Mouse (Mus musculus) left cerebral cortex, postnatal 4 days (tissue): ENCODE measurements at regions not wholly inside any gene's neighbourhood (a gene's known extent, or its start where the extent isn't known, plus 50 kb on each side); places are given as distances from the start of the nearest gene placed in this dataset.
"Not testable (repeated sequence)": the region's sequence is repeated elsewhere in the genome, so short reads cannot be mapped to it uniquely, and the experiment has no call there.

ENCODE experiments used
- DNase-seq: peaks from one replicate; pipeline ENCODE4 v3.0.0-alpha.2; 2022
- intact Hi-C: fragments of 180-260 bp; cut with DNase I; formaldehyde crosslinking; loops from one replicate; pipeline ENCODE4 v1.15.1; 2025

DNA sequence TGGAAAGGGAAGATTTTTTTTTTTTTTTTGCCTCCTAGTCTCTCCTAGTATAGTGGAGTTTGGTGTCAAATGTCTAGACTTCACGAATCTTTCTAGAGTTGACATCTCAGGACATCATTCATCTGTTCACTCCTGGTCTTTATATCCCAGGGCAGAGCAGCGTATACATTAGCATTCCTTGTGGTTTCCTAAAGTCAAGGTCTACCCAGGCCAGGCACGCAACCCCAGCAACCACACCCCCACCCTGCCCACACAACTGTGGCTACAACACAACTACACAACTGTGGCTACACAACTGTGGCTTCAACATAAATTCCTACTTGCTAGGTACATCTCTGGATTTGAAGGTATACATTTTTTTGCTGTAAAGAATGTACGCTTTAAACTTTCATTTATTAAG, 122.2 kb downstream of the Ppp1r3a start:
- no peak for DNase-seq
- intact Hi-C loops = no loop called here

GRCm38 (mm10) chr6:14631719-14632445, 123.2 kb downstream of the Ppp1r3a start:
- DNase-seq = no peak

DNA sequence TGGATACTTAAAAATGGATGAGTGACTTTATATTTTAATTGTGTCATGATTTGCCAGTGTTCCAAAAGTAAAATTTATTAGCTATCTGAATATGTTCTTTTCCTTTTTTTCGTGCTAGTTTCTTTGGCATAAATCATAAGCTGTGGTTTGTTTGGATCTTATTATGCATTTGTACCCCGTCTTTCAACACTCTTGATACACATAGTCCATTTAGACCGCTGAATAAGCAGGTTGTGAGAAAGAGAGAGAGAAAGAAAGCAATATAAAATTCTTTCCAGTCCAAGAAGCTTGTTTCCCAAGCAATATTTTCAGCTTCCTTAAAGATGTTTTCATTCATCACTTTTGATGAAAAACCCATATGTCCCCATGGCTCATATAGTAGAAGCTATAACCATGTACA, 138.4 kb downstream of the Ppp1r3a start:
- intact Hi-C loops = no loop called here
- no peak for DNase-seq

More at GRCm38 (mm10) chr6:14631719-14632445, 123.2 kb downstream of the Ppp1r3a start:
- intact Hi-C loops = no loop called here

- intact Hi-C loops = no loop called here
- no peak for DNase-seq
These were observed 147.0 kb downstream of the Ppp1r3a start for GRCm38 (mm10) chr6:14608076-14608475.

DNA sequence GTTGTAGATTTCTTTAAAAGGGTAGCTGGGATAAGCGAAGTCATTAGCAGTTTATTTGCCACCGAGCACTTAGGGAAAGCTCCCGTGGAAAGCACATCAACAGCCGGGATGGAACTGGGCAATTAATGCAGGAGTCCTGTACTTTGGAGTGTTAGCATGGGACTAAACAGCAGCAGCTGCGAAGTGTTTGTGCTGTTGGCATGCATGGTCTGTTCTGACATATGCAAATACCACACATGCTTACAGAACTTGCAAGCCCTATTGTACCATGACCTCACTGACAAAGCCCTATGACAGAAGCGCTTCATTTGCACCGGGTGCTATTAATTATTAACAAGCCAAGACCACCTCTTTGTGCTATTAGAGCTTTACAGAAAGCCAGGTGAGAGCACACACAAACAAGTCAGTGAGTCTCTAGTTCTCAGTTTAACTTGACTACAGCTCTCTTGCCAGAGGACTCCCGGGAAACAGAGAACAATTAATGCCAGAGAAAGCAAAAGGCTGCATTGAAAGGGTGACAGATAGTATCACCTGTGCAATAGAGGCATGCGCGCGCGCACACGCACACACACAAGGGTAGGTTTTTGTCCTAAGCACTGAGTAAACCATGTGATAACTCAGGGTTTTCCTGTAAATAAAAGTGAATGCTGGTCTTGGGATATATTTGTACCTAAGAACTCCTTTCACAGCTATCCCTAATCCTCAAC, 154.4 kb downstream of the Ppp1r3a start:
- intact Hi-C loops = no loop called here
- DNase-seq = no peak

GRCm38 (mm10) chr6:14596880-14597466, 158.1 kb downstream of the Ppp1r3a start:
- no peak for DNase-seq
- intact Hi-C loops = no loop called here

- intact Hi-C loops = no loop called here
- DNase-seq = no peak
These were observed 169.2 kb downstream of the Ppp1r3a start for GRCm38 (mm10) chr6:14585827-14586226.

DNA sequence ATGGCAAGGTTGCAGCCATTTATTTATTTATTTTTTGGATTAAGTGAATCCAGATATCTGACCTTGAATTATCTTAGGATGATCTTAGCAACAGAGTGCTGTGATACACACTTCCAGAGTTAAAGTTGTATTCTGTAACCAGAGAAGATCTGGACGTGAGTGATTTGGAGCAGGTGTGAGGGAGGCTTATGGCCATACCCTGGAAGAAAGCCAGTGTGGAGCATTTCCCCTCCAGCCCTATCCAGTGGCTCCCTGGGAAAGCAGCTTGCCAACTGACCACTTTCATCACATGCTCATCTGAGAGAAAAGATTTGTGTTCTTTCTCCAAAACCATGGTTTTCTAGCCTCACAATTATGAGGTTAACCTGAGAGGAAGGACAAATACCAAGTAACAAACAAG, 171.2 kb downstream of the Ppp1r3a start:
- intact Hi-C loops = no loop called here
- DNase-seq = peak; percentile 17

DNA sequence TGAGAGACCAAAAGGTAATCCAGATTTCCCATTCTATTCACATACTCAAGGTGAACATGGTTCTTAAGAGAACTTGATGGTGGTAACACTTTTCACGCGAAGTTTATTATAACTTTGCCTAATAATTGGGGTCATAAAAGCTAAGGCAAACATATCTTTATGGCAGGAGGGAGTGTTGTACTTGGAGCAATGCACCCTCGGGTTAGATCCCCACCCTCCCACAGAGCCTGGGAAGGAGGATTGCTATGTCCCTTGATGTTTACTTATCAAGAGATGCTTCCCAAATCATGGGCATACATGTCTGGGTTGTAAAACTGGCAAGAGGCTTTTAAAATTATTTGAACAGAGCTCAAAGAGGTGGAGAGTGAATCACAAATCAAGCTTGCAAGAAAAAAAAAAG, 180.5 kb downstream of the Ppp1r3a start:
- no peak for DNase-seq
- intact Hi-C loops = no loop called here

GRCm38 (mm10) chr6:14573001-14573400, 182.1 kb downstream of the Ppp1r3a start:
- DNase-seq = no peak
- intact Hi-C loops = no loop called here

- no peak for DNase-seq
- intact Hi-C loops = no loop called here
These were observed 214.7 kb downstream of the Ppp1r3a start for GRCm38 (mm10) chr6:14540333-14540732.

- intact Hi-C loops = no loop called here
- no peak for DNase-seq
These were observed 226.0 kb downstream of the Ppp1r3a start for GRCm38 (mm10) chr6:14529096-14529495.

- intact Hi-C loops = no loop called here
- no peak for DNase-seq
These were observed 226.5 kb downstream of the Ppp1r3a start for GRCm38 (mm10) chr6:14528564-14528963.

DNA sequence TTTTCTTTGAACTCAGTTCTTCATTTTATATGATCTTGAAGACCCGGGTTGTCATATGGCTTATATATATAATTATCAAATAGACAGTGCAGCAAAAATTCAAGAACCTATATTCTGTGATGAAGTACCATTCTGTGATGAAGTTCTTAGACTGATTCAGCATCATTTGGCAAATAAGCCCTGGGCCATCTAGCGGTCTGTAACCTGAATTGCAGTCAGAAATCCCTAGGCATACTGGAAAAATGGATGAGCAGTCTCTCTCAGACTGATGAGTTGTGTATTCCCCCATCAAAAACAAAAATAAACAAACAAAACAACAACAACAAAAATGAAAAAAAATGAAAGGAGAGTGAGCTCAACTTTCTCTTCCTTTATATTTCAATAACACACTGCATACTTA, 232.3 kb downstream of the Ppp1r3a start:
- DNase-seq = no peak
- intact Hi-C loops = no loop called here

DNA sequence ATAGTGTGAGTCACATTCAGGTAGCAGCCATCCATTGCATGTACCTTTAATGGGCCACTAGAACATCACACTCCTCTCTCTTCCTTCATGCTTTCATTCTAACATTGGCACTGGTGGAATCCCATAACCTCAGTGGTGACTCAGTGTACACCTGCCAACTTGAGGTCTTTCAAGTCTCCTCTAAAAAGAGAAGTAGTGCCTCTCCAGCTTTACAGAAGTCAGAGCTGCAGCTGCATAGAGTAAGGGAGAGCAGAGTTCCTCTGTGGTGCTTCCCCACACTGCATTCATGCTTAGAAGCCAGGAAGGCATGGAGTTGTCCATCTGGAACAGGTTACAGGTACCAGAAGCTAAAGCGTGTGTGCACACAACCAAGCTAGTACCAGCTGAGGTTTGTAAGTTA, 233.8 kb downstream of the Ppp1r3a start:
- DNase-seq = no peak
- intact Hi-C loops = no loop called here

- DNase-seq = peak; percentile 49
- intact Hi-C loops = loop anchor here (5.0 to 10.0 kb wide), 3 partner anchors 669 to 1217 kb away; partner anchors contain the start of gene Gpr85
These were observed 250.9 kb downstream of the Ppp1r3a start for GRCm38 (mm10) chr6:14504171-14504570.

DNA sequence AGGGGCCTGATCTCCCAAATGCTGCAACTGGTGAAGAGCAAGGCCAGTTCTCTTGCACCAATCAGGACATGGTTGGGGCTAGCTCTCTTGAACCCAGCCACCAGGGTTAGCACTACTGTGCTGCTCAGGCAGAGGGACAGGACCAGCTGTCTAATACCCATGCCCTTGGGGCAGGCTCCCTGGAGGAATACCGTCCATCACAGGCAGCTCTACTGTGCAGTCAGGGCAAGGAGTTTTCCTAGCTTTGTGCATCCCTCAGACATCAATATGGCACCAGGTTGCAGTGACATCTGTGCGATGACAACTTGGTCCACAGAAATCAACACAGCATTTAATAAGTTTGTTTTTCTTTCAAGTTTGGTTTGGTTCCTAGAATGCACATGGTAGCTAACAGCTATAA, 254.4 kb downstream of the Ppp1r3a start:
- intact Hi-C loops = loop anchor here (5.0 to 10.0 kb wide), 3 partner anchors 666 to 1213 kb away; partner anchors contain the start of gene Gpr85
- no peak for DNase-seq

DNA sequence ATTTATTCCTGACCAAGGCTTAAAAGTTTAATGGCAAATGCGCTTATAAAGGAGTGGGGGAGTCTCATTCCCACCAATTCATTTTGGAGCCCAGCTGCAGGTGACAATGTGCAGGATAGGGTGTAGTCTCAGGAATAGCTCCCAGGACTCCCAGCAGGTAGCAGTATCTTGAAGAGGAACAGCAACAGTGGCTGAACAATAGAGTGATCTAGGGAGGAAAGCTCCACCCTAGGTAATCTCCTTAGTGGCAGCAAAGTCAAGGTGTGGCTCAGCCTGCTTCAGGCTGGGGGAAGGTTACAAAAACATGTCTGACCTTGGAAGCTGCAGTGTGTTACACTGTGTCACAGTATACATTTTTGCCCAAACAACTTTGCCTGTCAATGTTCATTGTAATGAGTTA, 255.2 kb downstream of the Ppp1r3a start:
- DNase-seq = not testable (repeated sequence)
- intact Hi-C loops = loop anchor here (5.0 to 10.0 kb wide), 3 partner anchors 665 to 1213 kb away; partner anchors contain the start of gene Gpr85

GRCm38 (mm10) chr6:14486642-14487041, 268.4 kb downstream of the Ppp1r3a start:
- intact Hi-C loops, DNase-seq: not testable (repeated sequence)

DNA sequence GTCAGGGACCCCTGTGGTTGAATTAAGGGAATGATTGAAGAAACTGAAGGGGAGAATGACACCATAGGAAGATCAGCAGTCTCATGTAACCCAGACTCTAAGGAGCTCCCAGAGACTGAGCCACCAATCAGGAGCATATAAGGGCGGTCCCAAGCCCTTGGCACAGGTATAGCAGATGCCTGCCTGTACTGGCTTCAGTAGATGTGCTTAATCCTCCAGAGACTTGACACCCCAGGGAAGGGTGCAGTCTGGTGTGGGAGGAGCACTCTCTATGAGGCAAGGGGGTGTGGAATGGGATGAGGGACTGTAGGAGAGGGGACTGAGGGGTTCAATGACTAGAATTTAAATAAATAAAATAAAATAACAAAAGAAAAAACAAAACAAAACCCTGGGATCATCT, 298.7 kb downstream of the Ppp1r3a start:
- DNase-seq = no peak
- intact Hi-C loops = no loop called here

DNA sequence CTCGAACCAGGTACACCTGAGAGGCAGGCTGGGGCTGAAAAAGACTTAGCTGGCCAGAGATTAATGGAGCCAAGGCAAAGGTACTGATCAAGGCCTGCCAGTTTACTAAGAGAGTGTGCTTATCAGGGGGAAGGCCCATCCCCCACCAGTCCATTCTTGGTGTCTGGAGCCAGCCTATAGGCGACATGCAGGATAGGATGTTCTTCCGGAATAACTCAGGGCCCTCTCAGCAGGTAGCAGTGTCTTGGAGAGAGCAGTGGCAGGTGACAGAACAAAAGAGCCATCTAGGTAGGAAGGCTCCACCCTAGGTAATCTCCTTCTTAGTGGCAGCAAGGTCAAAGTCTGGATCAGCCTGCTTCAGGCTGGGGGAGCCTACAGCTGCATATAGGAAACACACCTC, 301.8 kb downstream of the Ppp1r3a start:
- DNase-seq, intact Hi-C loops: not testable (repeated sequence)

GRCm38 (mm10) chr6:14431751-14432150, 323.3 kb downstream of the Ppp1r3a start:
- intact Hi-C loops = no loop called here
- DNase-seq = no peak
